Mouse (Mus musculus): ENCODE data around the gene Cactin.

The Cactin gene

DNA sequence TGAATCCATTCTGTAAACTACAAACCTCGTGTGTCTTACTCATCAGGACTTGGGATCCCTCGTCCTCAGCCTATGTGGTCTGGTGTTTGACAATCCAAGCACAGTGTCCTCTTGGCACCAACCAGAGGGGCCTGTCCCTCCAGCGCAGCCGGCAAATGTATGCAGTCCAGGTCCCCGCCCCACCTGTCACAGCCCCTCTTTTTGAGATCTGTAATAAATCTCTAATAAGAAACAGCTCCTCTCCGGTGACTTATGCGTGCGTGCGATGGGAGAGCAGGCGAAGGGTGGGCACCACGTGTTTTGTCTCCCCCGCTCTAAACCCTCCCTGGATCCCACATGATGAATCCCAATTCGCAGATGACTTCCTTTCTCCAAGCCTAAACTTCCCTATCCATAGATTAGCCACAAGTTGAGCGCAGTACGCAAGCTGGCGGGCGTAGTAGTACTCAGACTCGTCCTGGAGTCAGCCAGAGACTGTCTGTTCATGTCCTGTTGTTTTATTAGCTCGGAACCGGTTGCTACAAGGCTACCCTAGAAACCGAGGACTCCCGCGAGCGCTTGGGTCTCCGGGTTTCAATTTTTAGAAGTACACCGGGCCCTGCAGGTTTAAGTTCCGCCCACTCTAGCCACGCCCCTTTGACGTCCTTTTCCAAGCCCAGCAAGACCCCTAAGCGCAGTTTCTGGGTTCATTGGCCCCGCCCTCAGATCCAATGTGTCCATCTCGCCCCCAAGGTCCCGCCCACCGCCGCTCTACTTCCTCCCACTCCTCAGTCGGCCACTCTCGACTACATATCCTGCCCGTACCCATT, 958 bp upstream of the Cactin start:
- peak; percentile 99 for DNase-seq

DNA sequence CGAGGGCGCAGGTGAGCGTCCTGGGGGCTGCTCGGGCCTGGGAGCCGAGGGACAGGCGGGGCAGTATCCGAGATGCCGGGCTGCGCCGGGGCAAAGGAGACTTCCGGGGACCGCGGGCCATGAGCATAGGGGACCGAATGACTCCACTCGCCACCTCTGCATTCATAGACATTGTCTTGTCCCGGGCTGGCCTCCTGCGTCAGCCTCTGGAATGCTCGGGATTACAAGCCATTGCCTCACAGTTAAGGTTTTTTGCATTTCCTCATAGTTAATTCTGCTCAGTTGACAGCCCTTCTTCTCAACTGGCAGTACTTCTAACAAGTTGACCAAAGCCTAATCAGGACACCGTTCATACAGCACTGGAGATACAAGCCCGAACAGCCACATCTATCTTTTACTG, 533 bp downstream of the Cactin start:
- DNase-seq, result no peak

DNA sequence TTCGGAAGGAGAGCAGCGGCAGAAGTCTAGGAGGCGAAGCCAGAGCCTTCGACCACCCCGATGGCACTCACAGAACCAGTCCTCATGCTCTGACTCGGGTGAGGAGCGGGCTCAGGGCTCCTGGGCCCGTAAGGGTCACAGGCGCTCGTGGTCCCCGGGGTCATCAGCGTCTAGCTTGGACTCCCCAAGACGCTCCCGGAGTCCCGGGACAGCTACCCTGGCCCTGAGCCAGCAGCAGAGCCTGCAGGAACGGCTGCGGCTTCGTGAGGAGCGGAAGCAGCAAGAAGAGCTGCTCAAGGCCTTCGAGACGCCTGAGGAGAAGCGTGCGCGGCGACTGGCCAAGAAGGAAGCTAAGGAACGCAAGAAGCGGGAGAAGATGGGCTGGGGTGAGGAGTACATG, 1.5 kb downstream of the Cactin start:
- no peak for DNase-seq

DNA sequence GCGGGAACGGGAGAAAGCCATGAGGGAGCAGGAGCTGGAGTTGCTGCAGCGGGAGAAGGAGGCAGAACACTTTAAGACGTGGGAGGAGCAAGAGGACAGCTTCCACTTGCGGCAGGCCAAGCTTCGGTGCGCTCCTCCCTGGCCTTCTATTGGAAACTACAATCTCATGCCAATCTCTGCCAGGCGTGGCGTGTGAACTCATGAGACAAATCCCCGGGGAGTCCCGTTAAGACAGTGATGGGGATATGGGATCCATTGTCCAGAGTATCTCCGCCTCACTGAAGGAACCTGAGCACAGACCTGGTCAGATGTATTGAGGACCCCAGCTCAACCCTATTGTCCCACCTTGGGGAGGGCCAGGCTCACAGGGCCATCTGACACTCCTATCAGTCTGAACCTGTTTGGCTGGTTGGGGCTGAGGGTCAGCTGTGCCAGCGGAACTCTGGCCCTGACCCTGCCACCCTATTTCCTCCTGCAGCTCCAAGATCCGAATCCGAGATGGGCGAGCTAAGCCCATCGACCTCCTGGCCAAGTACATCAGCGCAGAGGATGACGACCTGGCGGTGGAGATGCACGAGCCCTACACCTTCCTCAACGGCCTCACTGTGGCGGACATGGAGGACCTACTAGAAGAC, 2.4 kb downstream of the Cactin start:
- no peak for DNase-seq

DNA sequence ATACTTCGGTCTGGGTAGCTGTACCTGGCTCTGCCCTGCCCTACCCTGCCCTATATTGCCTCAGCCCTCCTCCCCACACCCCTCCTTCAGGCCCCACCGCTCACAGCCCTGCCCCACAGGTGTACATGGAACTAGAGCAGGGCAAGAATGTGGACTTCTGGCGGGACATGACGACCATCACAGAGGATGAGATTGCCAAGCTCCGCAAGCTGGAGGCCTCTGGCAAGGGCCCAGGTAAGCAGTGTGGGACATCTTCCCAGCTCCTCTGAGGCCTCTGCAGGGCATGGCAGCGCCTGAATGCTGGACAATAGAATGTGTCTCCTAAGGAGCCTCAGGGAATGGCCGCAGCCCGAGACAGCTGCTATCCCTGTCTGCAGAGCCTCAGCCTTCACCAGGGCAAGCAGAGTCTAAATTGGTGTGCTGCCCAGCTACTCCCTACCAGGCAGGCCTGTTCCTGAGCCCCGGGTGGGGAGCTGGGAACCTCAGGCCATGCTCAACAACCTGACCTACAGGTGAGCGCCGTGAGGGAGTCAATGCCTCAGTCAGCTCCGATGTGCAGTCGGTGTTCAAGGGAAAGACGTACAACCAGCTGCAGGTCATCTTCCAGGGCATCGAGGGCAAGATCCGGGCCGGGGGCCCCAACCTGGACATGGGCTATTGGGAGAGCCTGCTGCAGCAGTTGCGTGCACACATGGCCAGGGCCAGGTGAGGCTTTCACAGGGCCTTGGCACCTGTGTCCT, 3.1 kb downstream of the Cactin start:
- DNase-seq, result no peak

DNA sequence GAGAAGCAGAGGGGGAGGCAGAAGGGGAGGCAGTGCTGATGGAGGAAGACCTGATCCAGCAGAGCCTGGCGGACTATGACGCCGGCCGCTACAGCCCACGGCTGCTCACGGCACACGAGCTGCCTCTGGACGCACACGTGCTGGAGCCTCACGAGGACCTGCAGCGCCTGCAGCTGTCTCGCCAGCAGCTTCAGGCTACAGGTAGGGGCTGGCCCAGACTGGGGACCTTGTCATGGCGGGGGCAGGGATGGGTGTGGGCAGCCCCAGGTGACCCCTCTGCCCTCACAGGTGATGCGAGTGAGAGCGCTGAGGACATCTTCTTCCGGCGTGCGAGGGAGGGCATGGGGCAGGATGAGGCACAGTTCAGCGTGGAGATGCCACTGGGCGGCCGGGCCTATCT, 4.3 kb downstream of the Cactin start:
- DNase-seq, result no peak

DNA sequence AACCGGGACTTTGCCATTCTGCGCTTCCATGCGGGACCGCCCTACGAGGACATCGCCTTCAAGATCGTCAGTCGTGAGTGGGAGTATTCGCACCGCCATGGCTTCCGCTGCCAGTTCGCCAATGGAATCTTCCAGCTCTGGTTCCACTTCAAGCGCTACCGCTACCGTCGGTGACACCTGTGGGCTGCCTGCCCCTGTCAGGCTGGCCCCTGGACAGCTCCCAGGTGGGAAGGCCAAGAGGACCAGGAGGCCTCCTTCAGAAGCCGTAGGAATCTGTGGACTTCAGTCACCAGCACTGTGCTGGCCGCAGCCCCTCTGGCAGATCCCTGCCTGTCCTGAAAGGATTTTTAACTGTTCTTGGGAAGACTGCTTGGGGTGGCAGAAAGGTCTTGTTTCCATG, 4.9 kb downstream of the Cactin start:
- no peak for DNase-seq

DNA sequence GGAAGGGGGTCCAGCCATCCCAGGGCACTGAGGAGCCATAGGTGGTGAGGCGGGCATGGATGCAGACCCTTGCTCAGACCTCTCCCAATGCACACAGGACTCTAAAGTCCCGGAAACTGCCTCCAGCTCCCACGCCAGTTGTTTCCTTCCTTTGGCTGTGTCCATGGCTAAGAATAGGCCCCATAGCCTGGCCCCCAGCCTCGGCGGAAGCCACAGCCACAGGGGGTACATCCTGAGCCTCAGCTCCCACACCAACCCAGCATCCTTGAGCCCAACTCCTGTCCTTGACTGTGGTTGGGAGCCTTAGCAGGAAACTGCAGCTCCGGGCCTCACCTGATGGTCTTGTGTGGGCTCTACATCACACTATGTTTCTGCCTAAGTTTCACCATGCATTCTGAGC, 6.0 kb downstream of the Cactin start:
- DNase-seq, result no peak

DNA sequence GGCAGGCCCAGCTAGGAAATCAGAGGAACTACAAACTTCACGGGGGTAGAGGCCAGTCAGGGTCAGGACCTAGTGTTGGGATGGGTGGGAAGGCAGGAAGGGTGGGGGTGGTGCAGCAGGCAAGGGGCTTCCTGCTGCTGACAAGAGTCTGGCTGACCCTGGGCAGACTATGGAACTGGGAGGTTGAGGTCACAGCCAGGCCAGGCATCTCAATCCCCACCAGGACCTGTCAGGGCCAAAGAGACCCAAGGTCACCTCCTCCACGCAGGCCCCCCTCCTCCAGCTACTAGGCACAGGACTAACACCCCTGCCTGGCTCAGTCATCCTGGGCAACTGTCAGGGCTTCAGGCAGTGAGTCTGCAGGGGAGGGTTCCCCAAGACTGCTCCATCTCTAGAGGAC, 7.1 kb downstream of the Cactin start:
- DNase-seq, result no peak

DNA sequence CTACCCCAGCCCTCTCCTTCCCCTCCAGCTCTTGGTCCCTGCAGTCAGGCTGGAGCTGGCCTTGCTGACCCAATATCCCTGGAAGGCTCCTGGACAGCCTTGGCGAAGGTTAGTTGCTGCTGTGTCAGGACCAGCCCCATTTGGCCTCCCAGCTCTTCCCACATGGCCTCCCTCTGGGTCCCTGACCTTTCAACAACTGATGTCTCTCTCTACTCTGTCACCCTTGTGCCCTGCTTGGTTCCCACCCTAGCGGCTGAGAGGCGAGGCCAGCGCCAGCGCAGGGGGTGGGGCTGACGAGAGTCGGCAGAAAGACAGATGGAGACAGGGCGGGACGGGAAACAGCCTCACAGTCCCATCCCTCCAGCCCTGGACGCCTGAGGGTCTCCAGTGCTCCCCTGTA, 7.5 kb downstream of the Cactin start, which contains the start of gene Tbxa2r:
Tbxa2r (plus strand) TSS at position 346 of the 400 bp plus-strand sequence.
- peak; percentile 62 for DNase-seq

DNA sequence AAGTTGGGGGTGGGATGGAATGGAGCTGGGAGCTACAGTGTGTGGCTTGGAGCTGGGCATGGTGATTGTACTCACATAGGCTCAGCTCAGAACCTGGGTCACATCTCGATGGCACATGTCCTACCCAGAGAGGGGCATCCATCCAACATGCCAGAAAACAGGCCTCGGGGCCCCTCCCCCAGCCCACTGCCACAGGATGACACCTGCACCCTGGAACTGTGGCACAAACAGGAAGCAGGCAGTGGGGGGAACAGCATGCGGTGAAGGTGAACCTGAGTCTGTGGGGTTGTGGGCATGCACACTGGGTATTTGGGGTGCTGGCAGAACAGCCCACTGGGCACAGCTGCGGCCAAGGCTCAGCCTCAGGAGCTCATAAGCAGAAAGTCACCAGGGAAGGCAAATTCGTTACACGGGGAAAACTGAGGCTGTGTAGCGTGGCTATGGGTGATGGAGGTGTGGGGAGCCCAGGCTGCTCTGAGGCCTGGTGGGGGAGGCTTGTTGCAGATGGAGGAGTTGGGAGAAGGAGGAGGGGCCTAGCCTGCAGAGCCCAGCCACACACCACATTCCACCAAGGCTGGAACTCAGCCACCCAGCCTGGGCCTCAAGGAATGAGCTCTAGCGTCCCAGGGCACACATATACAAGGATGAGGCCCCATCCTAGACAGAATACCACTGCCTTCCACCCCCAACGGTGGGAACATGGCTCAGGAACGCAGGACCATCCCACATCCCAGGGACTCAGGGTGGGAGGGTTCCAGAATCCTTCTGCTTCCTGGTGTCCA, 8.5 kb downstream of the Cactin start:
- peak; percentile 53 for DNase-seq

DNA sequence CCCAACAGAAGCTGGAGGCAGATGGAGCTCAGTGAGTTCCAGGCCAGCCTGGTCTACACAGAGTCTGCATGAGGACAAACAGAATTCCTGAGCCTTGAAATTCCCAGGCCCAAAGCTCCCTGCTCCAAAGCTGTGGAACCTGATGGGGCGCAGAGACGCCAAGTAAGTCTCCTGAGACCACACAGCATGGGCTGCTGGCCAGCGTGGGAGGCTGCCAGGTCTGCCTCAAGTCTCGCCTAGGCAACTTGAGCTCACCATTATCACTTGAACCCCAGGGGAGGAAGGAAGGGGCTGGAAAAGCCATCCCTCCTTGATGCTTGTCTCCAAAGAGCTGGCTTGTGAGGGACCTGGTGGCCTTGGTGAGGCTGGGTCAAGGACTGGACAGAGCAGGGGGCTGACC, 9.1 kb downstream of the Cactin start:
- no peak for DNase-seq

DNA sequence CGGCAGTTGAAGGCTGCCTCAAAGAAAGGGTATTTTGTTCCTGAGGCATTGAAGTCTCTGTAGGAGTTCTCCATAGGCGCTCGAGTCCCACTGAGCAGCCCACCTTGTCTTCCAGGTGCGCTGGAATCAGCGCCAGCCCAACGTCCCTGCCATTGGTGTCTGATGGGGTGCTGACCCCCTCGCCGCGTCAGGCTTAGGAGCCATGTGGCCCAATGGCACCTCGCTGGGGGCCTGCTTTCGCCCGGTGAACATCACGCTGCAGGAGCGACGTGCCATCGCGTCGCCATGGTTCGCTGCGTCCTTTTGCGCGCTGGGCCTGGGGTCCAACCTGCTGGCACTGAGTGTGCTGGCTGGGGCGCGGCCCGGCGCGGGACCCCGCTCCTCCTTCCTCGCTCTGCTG, 11.4 kb downstream of the Cactin start:
- DNase-seq, result no peak

DNA sequence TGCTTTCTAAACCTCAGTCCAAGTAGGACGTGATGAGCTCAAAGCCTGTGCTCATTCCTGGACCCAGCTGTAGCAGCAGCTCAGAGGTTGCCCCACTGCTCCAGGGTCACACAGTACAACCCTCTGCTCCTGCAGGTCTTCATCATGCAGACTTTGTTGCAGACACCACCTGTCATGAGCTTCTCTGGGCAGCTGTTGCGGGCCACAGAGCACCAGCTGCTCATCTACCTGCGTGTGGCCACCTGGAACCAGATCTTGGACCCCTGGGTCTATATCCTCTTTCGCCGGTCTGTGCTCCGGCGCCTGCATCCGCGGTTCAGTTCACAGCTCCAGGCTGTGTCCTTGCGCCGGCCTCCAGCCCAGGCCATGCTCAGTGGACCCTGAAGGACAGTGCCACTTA, 13.4 kb downstream of the Cactin start:
- no peak for DNase-seq

DNA sequence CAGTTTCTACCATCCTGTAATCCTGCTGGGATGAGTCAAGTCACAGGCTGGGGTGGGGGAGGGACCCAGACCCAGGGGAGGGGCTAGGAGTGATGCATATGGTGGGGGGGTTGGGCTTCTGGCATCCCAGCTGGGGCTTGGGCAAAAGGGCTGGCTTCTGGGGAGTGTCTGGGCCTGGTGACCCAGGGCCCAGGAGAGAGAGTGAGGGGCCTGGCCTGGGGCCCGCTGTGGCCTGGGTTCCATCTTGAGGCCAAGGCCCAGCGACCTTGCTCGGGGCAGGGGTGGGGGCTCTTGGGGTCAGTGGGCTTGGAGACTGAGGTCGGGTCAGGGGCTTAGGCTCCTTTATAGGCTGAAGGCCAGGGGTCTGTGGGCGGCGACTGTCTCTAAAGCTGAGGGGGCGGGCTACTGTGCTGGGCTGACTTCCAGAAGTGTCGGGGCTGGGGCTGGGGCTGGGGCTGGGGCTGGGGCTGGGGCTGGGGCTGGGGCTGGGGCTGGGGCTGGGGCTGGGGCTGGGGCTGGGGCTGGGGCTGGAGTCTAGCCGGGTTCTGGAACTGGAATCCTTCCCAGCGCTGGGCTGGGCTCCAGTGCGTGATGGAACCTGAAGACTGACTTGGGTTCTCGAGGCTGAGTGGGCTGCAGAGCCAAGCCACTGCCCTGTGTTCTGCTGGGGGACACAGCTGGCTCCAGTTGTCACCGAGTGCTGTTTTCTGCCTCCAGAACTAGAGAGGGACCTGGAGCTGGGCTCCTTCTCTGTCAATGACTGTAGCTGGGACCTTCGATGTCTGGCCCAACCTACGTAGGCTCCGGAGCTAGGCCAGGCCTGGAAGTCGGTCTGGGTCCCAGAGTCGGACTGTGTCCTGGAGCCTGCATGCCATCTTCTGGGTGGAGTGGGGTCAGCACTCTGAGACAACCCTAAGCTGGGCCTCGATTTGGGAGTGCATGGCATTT, 14.8 kb downstream of the Cactin start:
- DNase-seq, result peak; percentile 38

DNA sequence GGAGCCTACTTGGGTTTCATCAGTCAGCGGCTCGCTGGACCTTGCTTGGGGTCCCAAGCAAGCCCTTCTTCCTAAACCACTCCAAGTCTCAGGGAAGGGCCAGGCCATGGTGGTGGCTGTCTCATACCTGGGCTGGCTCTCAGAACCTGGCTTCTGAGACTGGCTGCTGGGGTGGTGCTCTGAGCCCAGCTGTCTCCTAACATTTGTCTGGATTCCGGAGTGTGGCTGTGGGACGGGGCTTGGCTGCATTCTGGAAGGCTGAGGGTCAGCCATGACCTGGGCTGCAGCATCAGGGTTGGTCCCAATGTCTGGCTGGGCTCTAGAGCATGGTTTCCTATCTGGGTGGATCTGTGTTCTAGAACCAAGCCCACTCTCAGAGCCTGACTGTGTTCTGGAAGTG, 15.7 kb downstream of the Cactin start:
- DNase-seq, result no peak

DNA sequence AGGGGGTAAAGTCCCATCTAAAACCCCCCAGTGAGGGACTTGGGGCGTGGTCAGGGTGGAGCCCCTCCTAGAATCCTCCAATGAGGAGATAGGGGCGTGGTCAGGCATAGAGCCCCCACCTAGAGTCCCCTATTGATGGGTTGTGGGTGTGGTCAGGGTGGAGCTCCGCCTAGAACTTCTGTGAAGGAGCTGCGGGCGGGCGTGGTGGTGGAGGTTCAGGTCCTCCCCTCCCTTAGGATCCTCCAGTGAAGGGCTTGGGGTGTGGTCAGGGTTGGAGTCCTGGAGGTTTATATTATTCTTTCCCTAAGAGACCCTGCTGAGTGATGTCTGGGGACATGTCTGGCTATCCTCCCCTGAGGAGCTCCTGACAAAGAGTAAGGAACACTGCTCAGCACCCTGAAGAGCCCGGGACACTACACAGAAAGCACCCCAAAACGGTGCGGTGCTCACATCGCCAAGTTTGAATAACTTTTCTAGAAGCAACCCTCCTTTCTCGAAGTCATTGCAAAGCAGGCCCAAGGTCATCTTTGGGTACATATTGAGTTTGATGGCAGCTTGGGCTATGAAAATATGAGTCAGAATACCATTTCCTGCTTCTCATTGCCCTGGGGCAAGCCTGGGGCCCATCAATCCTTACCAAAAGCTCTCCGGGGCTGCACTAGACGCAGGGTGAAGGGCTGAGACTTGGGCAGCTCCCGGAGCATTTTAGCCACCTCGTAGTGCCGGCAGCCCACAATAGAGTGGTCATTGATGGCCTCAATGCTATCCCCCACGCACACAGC, 19.8 kb downstream of the Cactin start:
- DNase-seq, result peak; percentile 76

DNA sequence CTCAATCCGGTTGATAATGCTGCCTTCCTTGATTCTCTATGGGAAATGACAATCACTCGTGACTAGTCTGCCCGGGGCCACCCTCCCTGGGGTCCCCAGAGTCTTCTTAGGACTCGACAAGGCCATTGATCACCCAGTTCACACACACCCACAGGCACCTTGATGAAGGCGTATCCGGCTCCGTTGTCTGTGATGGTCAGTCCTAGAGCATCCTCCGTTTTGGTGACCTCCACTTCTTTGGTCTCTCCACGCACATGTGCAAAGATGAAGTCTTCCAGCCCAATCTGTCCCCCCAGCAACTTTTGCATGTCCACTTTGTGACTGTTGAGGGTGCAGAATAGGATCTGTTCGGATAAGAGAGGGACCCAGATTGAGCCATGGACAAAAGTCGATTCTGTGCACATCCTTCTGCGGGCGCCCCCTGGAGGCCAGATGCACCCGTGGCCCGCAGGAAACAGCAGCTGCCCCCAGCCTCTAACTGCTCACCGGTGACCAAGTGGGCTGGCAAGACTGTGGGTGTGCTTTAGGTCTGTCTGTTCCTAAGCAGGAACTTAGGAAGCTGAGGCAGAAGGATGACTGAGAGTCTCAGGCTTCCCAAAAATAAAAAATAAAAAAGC, 20.5 kb downstream of the Cactin start:
- DNase-seq, result peak; percentile 75

DNA sequence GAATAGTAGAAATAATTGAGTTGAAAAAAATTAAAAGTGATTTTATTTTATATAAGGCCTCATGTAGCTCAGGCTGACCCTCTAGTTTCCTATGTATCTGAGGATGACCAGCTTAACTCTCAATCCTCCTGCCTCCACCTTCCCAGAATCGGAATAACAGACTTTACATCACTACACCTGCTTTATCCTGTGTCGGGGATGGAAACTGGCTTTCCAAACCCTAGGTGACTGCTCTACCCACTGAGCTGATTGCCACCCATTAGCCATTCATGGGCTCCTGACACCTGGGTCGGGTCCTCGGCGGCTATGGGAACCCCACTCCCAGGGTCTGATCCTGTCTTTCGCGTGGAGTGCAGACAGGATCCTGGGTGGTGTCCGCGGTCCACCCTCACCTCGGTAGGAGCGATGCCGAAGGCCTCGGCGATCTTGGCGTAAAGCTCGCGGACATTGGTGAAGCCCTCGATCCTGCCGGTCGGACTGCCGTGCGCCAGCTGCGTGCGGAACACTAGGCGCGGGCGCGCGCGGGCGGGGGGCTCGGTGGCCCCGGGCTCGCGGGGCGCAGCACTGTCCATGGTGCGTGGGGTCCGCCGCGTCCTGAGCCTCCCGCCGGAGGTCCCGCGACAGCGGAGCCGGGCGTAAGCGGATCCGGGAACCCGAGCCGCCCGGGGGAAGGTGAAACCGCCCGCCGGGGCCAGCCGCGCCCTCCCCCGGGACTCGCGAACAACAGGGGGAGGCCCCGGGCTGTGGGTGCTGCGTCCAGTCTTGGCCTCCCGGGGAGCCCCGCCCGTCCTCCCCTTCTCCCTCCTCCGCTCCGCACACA, 22.0 kb downstream of the Cactin start, which contains the start of gene Gipc3:
Gipc3 (minus strand) TSS at position 581 of the 820 bp plus-strand sequence.
- DNase-seq, result no peak

Data from liver (tissue).